Mouse (Mus musculus) hindbrain, embryonic 10.5 days (tissue): ENCODE data around the gene Rbm41. TPM values are rescaled to one million over a fixed set of nuclear protein-coding genes. Genes with fewer than 3 reads are reported as not detected.

Source experiments
- DNase-seq: peaks from one replicate; pipeline ENCODE4 v3.0.0-alpha.2; 2017; ENCODE audit warnings: low spot score
- H3K27ac ChIP-seq: fragments of 300-500 bp; sonication (generic); 2 replicates; pipeline ENCODE4 v1.5.1; 2016; ENCODE audit warnings: mild to moderate bottlenecking, moderate library complexity
- H3K27me3 ChIP-seq: fragments of 300-500 bp; sonication (generic); 2 replicates; pipeline ENCODE4 v1.6.1; 2016; ENCODE audit warnings: mild to moderate bottlenecking; ENCODE audit not compliant: poor library complexity, insufficient read depth, severe bottlenecking
- H3K36me3 ChIP-seq: fragments of 300-500 bp; sonication (generic); 2 replicates; pipeline ENCODE4 v1.6.1; 2016; ENCODE audit warnings: mild to moderate bottlenecking, moderate library complexity
- H3K4me1 ChIP-seq: fragments of 300-500 bp; sonication (generic); replicated peaks from 2 replicates; pipeline ENCODE4 v1.6.1; 2016; ENCODE audit warnings: mild to moderate bottlenecking
- H3K4me3 ChIP-seq: fragments of 300-500 bp; sonication (generic); 2 replicates; pipeline ENCODE4 v1.5.1; 2016; ENCODE audit warnings: mild to moderate bottlenecking, moderate library complexity
- H3K9me3 ChIP-seq: fragments of 300-500 bp; sonication (generic); 2 replicates; pipeline ENCODE4 v1.6.1; 2016; ENCODE audit warnings: mild to moderate bottlenecking, moderate library complexity
- WGBS: fragments of 180-500 bp; shearing (Covaris S2); methylation state at CpG from one replicate; pipeline ENCODE4 v1.1.7; 2016; 5-methylcytosine and 5-hydroxymethylcytosine counted together
- polyA plus RNA-seq: library from polyadenylated mRNA; unstranded; fragments of >200 nt; fragmentation: Nextera tagmentation; extraction: Ambion mirVana; gene quantifications from 2 replicates; pipeline ENCODE4 v1.2.1, GENCODE M21; 2016

Gene Rbm41
- 4.5 TPM in 2 replicates for polyA plus RNA-seq

GRCm38 (mm10) chrX:139997740-139998690 lies at the start of gene Rbm41:
Gene Rbm41 (minus strand): TSS chrX:139998595.
- Histone ChIP-seq H3K4me1 (no peaks in the 10 kb centered on the region; the same call in 1 of the 2 replicates), H3K9me3 (no peaks in the 10 kb centered on the region), H3K27me3 (peaks cover 33% of the 10 kb centered on the region), H3K36me3 (peaks cover 22% of the 10 kb centered on the region), H3K4me3 (peak within 1 kb of the TSS; percentile 58), H3K27ac (peak within 1 kb of the TSS; percentile 85)
- DNase-seq, result peak; percentile 58
- WGBS, result 15% methylated on average over 25 of the region's 25 CpGs

DNA sequence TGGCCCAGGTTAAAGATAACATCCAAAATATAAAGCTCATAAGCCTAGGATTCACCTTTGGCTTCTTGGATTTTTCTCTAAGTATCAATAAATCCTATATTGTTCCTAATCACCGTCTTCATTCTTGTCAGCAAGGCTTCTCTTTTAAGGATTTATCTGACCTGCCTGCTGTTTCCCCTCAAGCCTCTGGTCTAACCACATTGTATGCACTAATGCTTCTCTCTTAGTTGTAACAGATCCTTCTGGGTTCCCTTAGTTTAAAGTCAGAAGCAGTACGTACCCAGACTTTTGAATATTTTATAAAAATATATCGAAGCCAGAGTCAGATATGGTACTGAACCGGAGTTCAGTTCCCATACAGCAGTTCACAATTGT lies 283 bp upstream of the Rbm41 start:
- Histone ChIP-seq H3K27ac (no peak overlapping the region), H3K36me3 (peaks cover 15% of the 10 kb centered on the region; the same call in 1 of the 2 replicates), H3K4me1 (no peaks in the 10 kb centered on the region; the same call in 1 of the 2 replicates), H3K9me3 (no peaks in the 10 kb centered on the region), H3K27me3 (peaks cover 34% of the 10 kb centered on the region), H3K4me3 (peak overlapping the region; percentile 58; the same call in 1 of the 2 replicates)
- no peak for DNase-seq
- 81% methylated on average over 4 of the region's 4 CpGs for WGBS

DNA sequence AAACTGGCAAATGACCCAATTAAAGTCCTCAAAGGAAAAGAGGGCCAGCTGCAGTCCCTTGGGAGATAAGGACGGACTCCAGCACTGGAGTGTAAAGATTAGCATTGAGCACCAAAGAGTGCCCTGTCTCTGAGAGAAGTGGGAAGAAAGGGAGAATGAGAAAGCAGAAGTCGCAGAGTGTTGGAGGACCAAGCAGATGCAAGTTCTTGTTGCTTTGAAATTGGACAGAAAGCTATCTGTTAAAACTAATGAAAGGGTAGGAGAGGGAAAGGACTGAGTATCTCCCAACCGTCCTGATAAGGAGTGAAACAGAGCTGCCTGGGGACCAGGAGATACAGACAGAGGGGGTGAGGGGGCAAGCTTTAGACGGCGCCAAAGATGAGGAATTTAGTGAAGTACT lies 16.3 kb downstream of the Rbm41 start:
- Histone ChIP-seq H3K9me3 (no peaks in the 10 kb centered on the region), H3K27me3 (peaks cover 17% of the 10 kb centered on the region), H3K4me1 (no peaks in the 10 kb centered on the region), H3K27ac (no peak overlapping the region), H3K4me3 (no peak overlapping the region), H3K36me3 (peaks cover under 1% of the 10 kb centered on the region; the same call in 1 of the 2 replicates)
- 81% methylated on average over 5 of the region's 5 CpGs for WGBS
- no peak for DNase-seq

DNA sequence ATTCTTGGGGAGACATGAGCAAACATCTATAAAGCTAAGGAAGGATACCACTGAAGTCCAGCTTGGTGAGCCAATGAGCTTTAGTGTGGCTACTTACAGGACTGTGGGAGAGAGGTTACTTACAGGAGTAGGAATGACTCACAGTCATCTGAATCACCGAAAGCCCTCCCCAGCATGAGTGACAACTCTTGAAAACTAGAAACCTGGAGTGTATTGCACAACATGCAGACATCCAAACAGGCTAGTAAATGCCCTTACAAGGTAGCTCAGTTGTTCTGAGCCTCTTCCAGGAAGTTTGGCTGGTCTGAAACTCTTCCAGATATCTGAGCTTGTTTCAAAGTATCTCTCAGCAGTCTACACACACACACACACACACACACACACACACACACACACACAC lies 64.9 kb downstream of the Rbm41 start:
- H3K36me3 ChIP-seq, result no peaks in the 10 kb centered on the region
- H3K9me3 ChIP-seq, result no peaks in the 10 kb centered on the region
- 0 out of 2 replicates have a peak, but pooled peaks cover 18% of the 10 kb centered on the region for H3K27me3 ChIP-seq

DNA sequence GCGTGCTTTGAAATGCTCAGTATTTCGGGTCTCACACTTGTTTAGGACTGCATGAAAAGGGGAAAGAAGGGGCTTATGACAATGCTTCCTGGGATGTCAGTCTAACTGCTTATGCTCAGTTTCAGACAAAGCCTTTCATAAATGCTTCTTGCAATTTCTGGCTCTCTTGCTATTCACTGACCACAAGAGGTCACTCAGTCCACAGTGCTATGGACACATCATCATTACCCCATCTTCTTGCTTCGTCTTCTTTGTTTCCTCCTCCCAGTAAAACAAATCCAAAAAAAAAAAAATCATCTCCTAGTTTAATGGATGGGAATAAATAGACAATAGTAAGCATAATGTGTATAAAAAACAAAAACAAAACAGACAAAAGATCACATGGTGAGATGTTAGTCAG lies 65.9 kb downstream of the Rbm41 start:
- H3K27me3 ChIP-seq, result 0 out of 2 replicates have a peak, but pooled peaks cover 18% of the 10 kb centered on the region
- H3K4me3 ChIP-seq, result no peak overlapping the region
- H3K27ac ChIP-seq, result no peak overlapping the region
- no peaks in the 10 kb centered on the region for H3K4me1 ChIP-seq
- DNase-seq, result no peak
- H3K9me3 ChIP-seq, result no peaks in the 10 kb centered on the region
- no peaks in the 10 kb centered on the region for H3K36me3 ChIP-seq
- 75% methylated on average over 3 of the region's 3 CpGs for WGBS

More for the DNA sequence above, 64.9 kb downstream of the Rbm41 start:
- Histone ChIP-seq H3K27ac (no peak overlapping the region), H3K4me3 (no peak overlapping the region), H3K4me1 (no peaks in the 10 kb centered on the region)
- 89% methylated on average over 1 of the region's 1 CpGs for WGBS
- no peak for DNase-seq

DNA sequence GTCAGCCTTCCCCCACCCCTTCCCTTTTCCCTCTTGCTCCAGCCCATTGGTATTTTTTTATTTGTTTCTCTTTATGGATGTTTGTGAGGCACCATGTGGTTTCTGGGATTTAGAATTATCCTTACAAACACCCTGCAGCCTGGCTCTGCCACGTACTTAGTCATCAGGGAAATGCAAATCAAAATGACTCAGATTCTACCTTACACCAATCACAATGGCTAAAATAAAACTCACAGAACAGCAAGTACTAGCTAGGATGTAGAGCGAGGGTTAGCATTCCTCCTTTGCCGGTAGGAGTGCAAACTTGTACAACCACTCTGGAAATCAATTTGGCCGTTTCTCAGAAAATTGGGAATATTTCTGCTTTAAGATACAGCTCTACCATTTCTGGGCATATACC lies 77.8 kb downstream of the Rbm41 start:
- Histone ChIP-seq H3K36me3 (no peaks in the 10 kb centered on the region), H3K4me3 (no peak overlapping the region), H3K27me3 (peaks cover 4% of the 10 kb centered on the region; the same call in 1 of the 2 replicates), H3K4me1 (no peaks in the 10 kb centered on the region), H3K9me3 (no peaks in the 10 kb centered on the region), H3K27ac (no peak overlapping the region)
- WGBS, result 84% methylated on average over 4 of the region's 4 CpGs
- no peak for DNase-seq

GRCm38 (mm10) chrX:139891387-139891786 lies 107.0 kb downstream of the Rbm41 start:
- no peak for DNase-seq
- Histone ChIP-seq H3K9me3 (no peaks in the 10 kb centered on the region), H3K27me3 (peaks cover 7% of the 10 kb centered on the region), H3K36me3 (no peaks in the 10 kb centered on the region), H3K27ac (no peak overlapping the region), H3K4me1 (no peaks in the 10 kb centered on the region), H3K4me3 (no peak overlapping the region)
- 81% methylated on average over 1 of the region's 1 CpGs for WGBS

DNA sequence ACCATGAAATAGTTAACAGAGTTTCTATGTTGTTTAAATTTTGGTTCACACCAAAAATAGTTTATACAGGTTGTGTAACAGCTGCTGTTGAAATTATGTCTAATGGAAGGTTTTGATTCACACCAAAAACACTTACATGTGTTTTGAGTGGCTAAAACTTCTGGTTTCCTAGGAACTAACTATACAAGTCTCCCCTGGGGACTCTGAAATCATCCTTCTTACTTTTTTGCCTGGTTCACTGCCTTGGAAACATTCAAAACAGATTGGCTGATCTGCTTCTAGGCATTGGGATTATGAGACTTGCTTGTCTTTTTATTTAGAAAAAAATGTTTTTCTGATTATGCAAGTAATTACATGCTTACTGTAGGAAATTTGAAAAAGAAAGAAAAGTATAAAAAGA lies 115.2 kb downstream of the Rbm41 start:
- H3K4me3 ChIP-seq, result no peak overlapping the region
- no peaks in the 10 kb centered on the region for H3K36me3 ChIP-seq
- no peaks in the 10 kb centered on the region for H3K4me1 ChIP-seq
- no peak overlapping the region for H3K27ac ChIP-seq
- H3K9me3 ChIP-seq, result no peaks in the 10 kb centered on the region
- DNase-seq, result no peak
- H3K27me3 ChIP-seq, result peaks cover 26% of the 10 kb centered on the region

DNA sequence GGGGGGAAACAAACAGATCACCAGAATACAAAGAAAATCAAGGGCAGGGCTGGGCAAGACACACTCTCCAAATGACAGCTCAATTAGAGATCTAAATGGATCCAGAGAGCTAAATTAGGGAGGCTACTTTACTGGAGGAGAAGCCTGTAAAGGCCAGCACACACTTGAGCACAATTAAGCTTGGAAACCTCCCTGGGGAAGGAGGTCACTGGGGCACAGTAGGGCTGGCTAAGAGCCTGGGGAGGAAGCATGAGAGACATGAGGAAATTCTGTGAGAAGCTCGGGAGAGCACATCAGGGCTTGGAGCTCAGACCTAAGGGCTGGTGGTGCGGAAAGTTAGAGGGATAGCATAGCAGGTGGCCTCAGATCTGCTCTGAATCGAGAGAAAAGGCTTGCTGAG lies 120.5 kb downstream of the Rbm41 start:
- peaks cover 48% of the 10 kb centered on the region for H3K27me3 ChIP-seq
- no peaks in the 10 kb centered on the region for H3K9me3 ChIP-seq
- no peak overlapping the region for H3K27ac ChIP-seq
- H3K4me3 ChIP-seq, result no peak overlapping the region
- no peaks in the 10 kb centered on the region for H3K36me3 ChIP-seq
- no peaks in the 10 kb centered on the region for H3K4me1 ChIP-seq
- 26% methylated on average over 3 of the region's 3 CpGs for WGBS
- no peak for DNase-seq

GRCm38 (mm10) chrX:139877105-139877504 lies 121.3 kb downstream of the Rbm41 start:
- Histone ChIP-seq H3K36me3 (no peaks in the 10 kb centered on the region), H3K9me3 (no peaks in the 10 kb centered on the region), H3K4me3 (no peak overlapping the region), H3K27ac (no peak overlapping the region), H3K27me3 (peaks cover 56% of the 10 kb centered on the region), H3K4me1 (no peaks in the 10 kb centered on the region)
- WGBS, result 68% methylated on average over 7 of the region's 7 CpGs
- no peak for DNase-seq

DNA sequence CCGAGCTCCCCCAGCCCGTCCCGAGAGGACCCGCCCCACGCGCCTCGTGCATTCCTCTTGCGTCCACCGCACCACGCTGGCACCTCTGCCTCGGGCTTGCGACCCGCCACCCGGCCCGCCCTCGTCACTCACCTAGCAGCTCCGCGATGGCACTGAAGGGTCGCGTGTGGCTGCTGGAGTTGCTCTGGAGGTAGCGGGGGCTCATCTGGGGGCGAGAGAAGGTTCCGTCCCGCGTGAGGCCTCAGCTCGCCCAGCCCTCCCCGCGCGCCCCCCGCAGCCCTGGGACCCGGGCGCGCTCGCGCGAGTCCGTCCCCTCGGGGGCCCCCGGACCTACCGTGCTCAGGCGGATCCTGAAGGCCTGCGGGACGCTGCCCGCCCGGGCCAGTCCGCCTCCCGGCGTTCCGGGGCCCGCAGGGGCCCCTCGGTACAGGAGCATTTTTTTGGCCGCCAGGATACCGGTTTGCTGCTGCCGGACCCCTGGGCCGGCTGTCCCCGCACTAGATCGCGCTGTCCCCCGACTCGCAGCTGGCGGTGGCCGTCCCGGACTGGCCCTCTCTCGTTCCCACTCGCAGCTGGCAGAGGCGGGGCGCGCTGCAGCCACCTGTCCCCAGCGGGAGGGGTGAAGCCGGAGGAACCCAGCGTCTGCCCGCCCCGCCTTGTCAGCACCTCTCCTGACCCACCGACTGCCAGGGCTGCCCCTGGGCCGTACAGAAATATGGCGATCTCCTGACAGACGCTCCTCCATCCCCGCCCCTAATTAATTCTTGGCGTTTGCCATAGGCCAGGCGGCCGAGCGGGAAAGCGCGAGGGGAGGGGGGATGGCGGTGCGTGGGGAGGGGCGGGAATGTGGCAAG lies 127.2 kb downstream of the Rbm41 start, which contains the start of gene Morc4:
Gene Morc4 (minus strand): TSS at position 740 of the 854 bp plus-strand sequence.
- H3K27ac ChIP-seq, result peak within 1 kb of the TSS; percentile 79
- H3K9me3 ChIP-seq, result peaks cover 5% of the 10 kb centered on the region; the same call in 1 of the 2 replicates
- H3K27me3 ChIP-seq, result peaks cover 64% of the 10 kb centered on the region
- 21% methylated on average over 76 of the region's 87 CpGs for WGBS
- no peaks in the 10 kb centered on the region for H3K4me1 ChIP-seq
- no peaks in the 10 kb centered on the region for H3K36me3 ChIP-seq
- DNase-seq, result peak; percentile 69
- H3K4me3 ChIP-seq, result peak within 1 kb of the TSS; percentile 67

DNA sequence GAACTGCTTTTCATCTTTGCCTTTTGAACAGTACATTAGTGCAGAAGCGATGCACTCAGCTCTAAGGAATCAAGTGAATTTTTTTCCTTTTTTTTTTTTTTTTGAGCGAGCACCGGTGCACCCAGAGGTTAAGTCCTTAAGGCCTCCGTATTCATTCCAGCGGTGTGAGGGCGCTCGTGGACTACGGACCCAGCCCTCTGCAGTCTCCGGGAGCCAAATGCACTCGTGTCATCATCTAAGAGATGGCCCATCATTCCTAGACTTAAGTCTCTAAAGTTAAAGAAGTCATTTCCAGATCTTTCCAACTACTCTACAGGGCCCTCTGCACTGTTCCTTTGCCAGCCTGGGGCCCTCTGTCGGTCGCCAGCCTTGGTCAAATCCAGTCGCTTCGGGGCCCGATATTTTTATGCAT lies 128.1 kb downstream of the Rbm41 start:
- Histone ChIP-seq H3K27me3 (peaks cover 56% of the 10 kb centered on the region), H3K9me3 (peaks cover 5% of the 10 kb centered on the region; the same call in 1 of the 2 replicates), H3K4me1 (no peaks in the 10 kb centered on the region), H3K36me3 (no peaks in the 10 kb centered on the region), H3K27ac (no peak overlapping the region), H3K4me3 (peak overlapping the region; percentile 67)
- peak; percentile 12 for DNase-seq
- 14% methylated on average over 15 of the region's 15 CpGs for WGBS
